Mouse (Mus musculus): ENCODE results near the gene Jarid2. TPM values are rescaled to one million over a fixed set of nuclear protein-coding genes. Genes with fewer than 3 reads are reported as not detected.

The Jarid2 gene
- polyA plus RNA-seq, 1 experiment = 0.74 TPM

GRCm38 (mm10) chr13:44811601-44812000, 82.3 kb downstream of the Jarid2 start:
- H3K9me3 ChIP-seq (ENCODE audit: control insufficient read depth, low read length) = no peaks in the 10 kb centered on the region
- no peak overlapping the region for H3K4me3 ChIP-seq (replicated peaks)
- no peaks in the 10 kb centered on the region for H3K36me3 ChIP-seq (ENCODE audit: control insufficient read depth)
- no peaks in the 10 kb centered on the region for H3K27me3 ChIP-seq (ENCODE audit: control insufficient read depth)
- TF ChIP-seq GATA1 (IDR thresholded peaks at IDR 0.05; ENCODE audit: low read length) = no peak
- no peak for TF ChIP-seq TAL1 (IDR thresholded peaks at IDR 0.05; ENCODE audit: low read length)
- no peaks in the 10 kb centered on the region; the same call in 1 of the 2 replicates for H3K4me1 ChIP-seq (ENCODE audit: control insufficient read depth)

DNA sequence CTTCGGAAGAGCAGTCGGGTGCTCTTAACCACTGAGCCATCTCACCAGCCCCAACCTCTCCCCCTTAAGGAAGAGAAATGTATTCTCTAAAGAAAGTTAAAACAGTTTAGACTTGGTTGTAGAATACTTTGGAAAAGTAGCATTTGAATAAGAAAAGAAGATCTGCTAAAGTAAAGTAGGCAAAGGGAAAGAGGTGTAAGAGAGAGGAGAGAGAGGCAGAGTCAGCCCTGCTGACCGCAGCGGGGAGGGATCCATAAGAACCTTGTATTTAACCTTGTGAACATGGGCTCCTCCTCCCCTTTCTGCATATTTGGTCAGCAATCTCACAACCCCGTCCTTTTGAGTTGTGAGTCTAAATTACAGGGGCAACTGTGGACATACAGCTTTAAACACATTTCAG, 83.1 kb downstream of the Jarid2 start:
- no peak for TF ChIP-seq TAL1 (IDR thresholded peaks at IDR 0.05; ENCODE audit: low read length)
- TF ChIP-seq GATA1 (IDR thresholded peaks at IDR 0.05; ENCODE audit: low read length) = no peak
- H3K27me3 ChIP-seq (ENCODE audit: control insufficient read depth) = no peaks in the 10 kb centered on the region
- no peak overlapping the region for H3K4me3 ChIP-seq (replicated peaks)
- H3K9me3 ChIP-seq (ENCODE audit: control insufficient read depth, low read length) = no peaks in the 10 kb centered on the region
- no peaks in the 10 kb centered on the region; the same call in 1 of the 2 replicates for H3K4me1 ChIP-seq (ENCODE audit: control insufficient read depth)
- no peaks in the 10 kb centered on the region for H3K36me3 ChIP-seq (ENCODE audit: control insufficient read depth)

- Histone ChIP-seq H3K36me3 (ENCODE audit: control insufficient read depth) (peaks cover 4% of the 10 kb centered on the region; the same call in 1 of the 2 replicates), H3K9me3 (ENCODE audit: control insufficient read depth, low read length) (no peaks in the 10 kb centered on the region), H3K4me1 (ENCODE audit: control insufficient read depth) (peaks cover 7% of the 10 kb centered on the region), H3K27me3 (ENCODE audit: control insufficient read depth) (no peaks in the 10 kb centered on the region), H3K4me3 (replicated peaks) (no peak overlapping the region)
- TF ChIP-seq GATA1 (IDR thresholded peaks at IDR 0.05; ENCODE audit: low read length) = no peak
- no peak for TF ChIP-seq TAL1 (IDR thresholded peaks at IDR 0.05; ENCODE audit: low read length)
Observed at GRCm38 (mm10) chr13:44819400-44819799, 90.1 kb downstream of the Jarid2 start.

GRCm38 (mm10) chr13:44822578-44822977, 93.3 kb downstream of the Jarid2 start:
- H3K9me3 ChIP-seq (ENCODE audit: control insufficient read depth, low read length) = no peaks in the 10 kb centered on the region
- peaks cover 7% of the 10 kb centered on the region for H3K4me1 ChIP-seq (ENCODE audit: control insufficient read depth)
- TF ChIP-seq GATA1 (IDR thresholded peaks at IDR 0.05; ENCODE audit: low read length) = no peak
- TF ChIP-seq TAL1 (IDR thresholded peaks at IDR 0.05; ENCODE audit: low read length) = no peak
- H3K4me3 ChIP-seq (replicated peaks) = no peak overlapping the region
- no peaks in the 10 kb centered on the region for H3K27me3 ChIP-seq (ENCODE audit: control insufficient read depth)
- peaks cover 4% of the 10 kb centered on the region for H3K36me3 ChIP-seq (ENCODE audit: control insufficient read depth)

GRCm38 (mm10) chr13:44828903-44829302, 99.6 kb downstream of the Jarid2 start:
- Histone ChIP-seq H3K27me3 (ENCODE audit: control insufficient read depth) (no peaks in the 10 kb centered on the region), H3K4me1 (ENCODE audit: control insufficient read depth) (peaks cover 3% of the 10 kb centered on the region; the same call in 1 of the 2 replicates), H3K4me3 (replicated peaks) (no peak overlapping the region), H3K9me3 (ENCODE audit: control insufficient read depth, low read length) (no peaks in the 10 kb centered on the region), H3K36me3 (ENCODE audit: control insufficient read depth) (peaks cover 4% of the 10 kb centered on the region)
- TF ChIP-seq GATA1 (IDR thresholded peaks at IDR 0.05; ENCODE audit: low read length) (no peak), TAL1 (IDR thresholded peaks at IDR 0.05; ENCODE audit: low read length) (no peak)

DNA sequence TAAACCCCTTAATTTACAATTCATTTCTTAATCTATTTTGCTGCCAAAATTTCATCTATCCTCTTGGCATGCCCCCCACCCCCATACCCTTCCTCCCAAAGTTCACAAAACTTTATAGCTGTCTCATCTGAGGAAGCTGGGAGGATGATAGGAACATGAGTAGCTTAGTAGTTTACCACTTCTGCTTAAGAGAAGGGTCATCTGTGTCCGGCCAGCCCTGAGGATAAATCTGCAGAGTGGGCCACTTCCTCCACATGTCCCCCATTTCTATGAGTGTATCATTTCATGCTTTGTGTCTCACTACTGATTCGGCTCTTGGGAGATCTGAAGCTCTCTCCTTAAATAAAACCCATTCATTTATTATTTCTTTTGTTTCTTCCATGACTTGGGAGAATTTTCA, 102.8 kb downstream of the Jarid2 start:
- Histone ChIP-seq H3K27me3 (ENCODE audit: control insufficient read depth) (no peaks in the 10 kb centered on the region), H3K4me1 (ENCODE audit: control insufficient read depth) (peaks cover 3% of the 10 kb centered on the region; the same call in 1 of the 2 replicates), H3K9me3 (ENCODE audit: control insufficient read depth, low read length) (no peaks in the 10 kb centered on the region), H3K4me3 (replicated peaks) (no peak overlapping the region), H3K36me3 (ENCODE audit: control insufficient read depth) (peaks cover 2% of the 10 kb centered on the region; the same call in 1 of the 2 replicates)
- TF ChIP-seq TAL1 (IDR thresholded peaks at IDR 0.05; ENCODE audit: low read length) (no peak), GATA1 (IDR thresholded peaks at IDR 0.05; ENCODE audit: low read length) (no peak)

DNA sequence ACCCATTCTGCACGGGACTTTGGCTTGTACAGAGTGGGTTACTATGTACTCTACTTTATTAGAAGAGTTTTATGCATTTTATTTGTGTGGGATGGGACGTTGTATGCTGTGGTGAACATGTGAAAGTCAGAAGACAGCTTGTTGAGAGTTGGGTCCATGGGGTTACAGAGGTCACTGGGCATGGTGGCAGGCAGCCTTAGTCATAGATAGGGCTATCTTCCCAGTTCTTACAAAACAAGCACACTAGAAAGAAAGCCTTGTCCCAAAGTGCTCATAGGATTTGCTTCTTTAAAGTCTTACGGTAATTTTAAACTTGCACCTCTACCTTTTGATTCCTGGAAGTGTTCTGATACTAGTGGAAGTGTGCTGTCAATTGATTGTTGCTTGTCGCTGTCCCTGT, 103.6 kb downstream of the Jarid2 start:
- TF ChIP-seq GATA1 (IDR thresholded peaks at IDR 0.05; ENCODE audit: low read length) (no peak), TAL1 (IDR thresholded peaks at IDR 0.05; ENCODE audit: low read length) (no peak)
- H3K4me3 ChIP-seq (replicated peaks) = no peak overlapping the region
- H3K27me3 ChIP-seq (ENCODE audit: control insufficient read depth) = no peaks in the 10 kb centered on the region
- H3K4me1 ChIP-seq (ENCODE audit: control insufficient read depth) = peaks cover 3% of the 10 kb centered on the region; the same call in 1 of the 2 replicates
- H3K9me3 ChIP-seq (ENCODE audit: control insufficient read depth, low read length) = no peaks in the 10 kb centered on the region
- peaks cover 2% of the 10 kb centered on the region; the same call in 1 of the 2 replicates for H3K36me3 ChIP-seq (ENCODE audit: control insufficient read depth)

- TF ChIP-seq TAL1 (IDR thresholded peaks at IDR 0.05; ENCODE audit: low read length) = no peak
- no peak for TF ChIP-seq GATA1 (IDR thresholded peaks at IDR 0.05; ENCODE audit: low read length)
- H3K9me3 ChIP-seq (ENCODE audit: control insufficient read depth, low read length) = no peaks in the 10 kb centered on the region
- peaks cover 3% of the 10 kb centered on the region; the same call in 1 of the 2 replicates for H3K4me1 ChIP-seq (ENCODE audit: control insufficient read depth)
- H3K4me3 ChIP-seq (replicated peaks) = no peak overlapping the region
- H3K36me3 ChIP-seq (ENCODE audit: control insufficient read depth) = peaks cover 2% of the 10 kb centered on the region; the same call in 1 of the 2 replicates
- no peaks in the 10 kb centered on the region for H3K27me3 ChIP-seq (ENCODE audit: control insufficient read depth)
Observed at GRCm38 (mm10) chr13:44833353-44833752, 104.1 kb downstream of the Jarid2 start.

DNA sequence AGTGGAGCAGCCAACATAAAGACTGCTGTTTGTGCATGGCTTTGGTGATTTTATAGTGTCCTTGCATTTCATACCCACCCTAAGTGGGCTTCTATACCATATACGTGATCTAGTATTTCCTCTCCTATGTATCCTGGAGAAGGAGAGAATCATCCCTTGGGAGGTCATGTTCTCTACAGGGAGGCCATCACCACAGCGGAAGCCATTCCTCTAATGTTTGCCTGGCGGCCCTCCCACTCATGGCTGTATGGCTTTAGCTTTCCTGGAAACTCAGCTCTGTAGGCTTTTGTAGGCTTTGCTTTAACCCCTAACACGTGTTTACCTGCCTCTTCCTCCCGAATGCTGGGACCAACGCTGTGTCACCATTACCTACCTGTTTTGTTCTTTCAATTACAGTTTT, 108.2 kb downstream of the Jarid2 start:
- H3K4me1 ChIP-seq (ENCODE audit: control insufficient read depth) = peaks cover 4% of the 10 kb centered on the region
- no peak overlapping the region for H3K4me3 ChIP-seq (replicated peaks)

More for the DNA sequence above, 108.2 kb downstream of the Jarid2 start:
- TF ChIP-seq TAL1 (IDR thresholded peaks at IDR 0.05; ENCODE audit: low read length) = no peak
- TF ChIP-seq GATA1 (IDR thresholded peaks at IDR 0.05; ENCODE audit: low read length) = no peak
- no peaks in the 10 kb centered on the region for H3K27me3 ChIP-seq (ENCODE audit: control insufficient read depth)
- no peaks in the 10 kb centered on the region for H3K9me3 ChIP-seq (ENCODE audit: control insufficient read depth, low read length)
- no peaks in the 10 kb centered on the region for H3K36me3 ChIP-seq (ENCODE audit: control insufficient read depth)

Measured in erythroblast, embryonic 14.5 days (primary cell).